Mouse (Mus musculus): ENCODE results near the gene Slc35e3. TPM values are rescaled to one million over a fixed set of nuclear protein-coding genes. Genes with fewer than 3 reads are reported as not detected.

Gene Slc35e3
- polyA plus RNA-seq, 1 experiment from 2014 or later = 3.7 TPM

DNA sequence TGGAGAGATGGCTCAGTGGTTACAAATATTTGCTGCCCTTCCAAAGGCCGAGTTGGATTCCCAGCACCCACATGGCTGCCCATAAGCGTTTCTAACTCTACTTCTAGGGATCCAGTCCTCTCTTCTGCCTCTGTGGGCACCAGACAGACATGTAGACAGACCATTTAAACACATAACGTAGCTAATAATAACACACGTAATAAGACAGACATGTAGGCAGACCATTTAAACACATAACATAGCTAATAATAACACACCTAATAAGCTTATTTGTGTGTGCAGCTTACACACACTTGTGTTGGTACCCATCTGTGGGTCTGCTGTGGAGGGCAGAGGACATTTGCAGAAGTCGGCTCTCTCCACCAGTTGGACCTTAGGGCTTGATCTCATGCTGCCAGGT, 10.6 kb upstream of the Slc35e3 start:
- Histone ChIP-seq H3K4me2 (ENCODE audit: low read depth, low read length) (no peak overlapping the region), H3K36me3 (replicated peaks; ENCODE audit: insufficient read depth, low read length) (peaks cover 74% of the 10 kb centered on the region), H3K9me3 (ENCODE audit: low read length) (no peaks in the 10 kb centered on the region), H3K9ac (replicated peaks) (no peak overlapping the region), H3K27ac (ENCODE audit: low read depth) (no peak overlapping the region), H3K4me3 (ENCODE audit: low read depth, low read length) (no peak overlapping the region), H3K4me1 (ENCODE audit: insufficient read depth) (0 out of 2 replicates have a peak, but pooled peaks cover 3% of the 10 kb centered on the region), H3K27me3 (ENCODE audit: insufficient read depth, low read length) (no peaks in the 10 kb centered on the region)
- no peak for TF ChIP-seq CTCF (IDR thresholded peaks at IDR 0.05; ENCODE audit: low read depth)
- no peak for TF ChIP-seq EP300 (IDR thresholded peaks at IDR 0.05; ENCODE audit: low read depth)
- DNase-seq (no peak), ATAC-seq (no peak)
- WGBS (ENCODE audit: insufficient replicate concordance) = 88% methylated on average over 5 of the region's 5 CpGs

DNA sequence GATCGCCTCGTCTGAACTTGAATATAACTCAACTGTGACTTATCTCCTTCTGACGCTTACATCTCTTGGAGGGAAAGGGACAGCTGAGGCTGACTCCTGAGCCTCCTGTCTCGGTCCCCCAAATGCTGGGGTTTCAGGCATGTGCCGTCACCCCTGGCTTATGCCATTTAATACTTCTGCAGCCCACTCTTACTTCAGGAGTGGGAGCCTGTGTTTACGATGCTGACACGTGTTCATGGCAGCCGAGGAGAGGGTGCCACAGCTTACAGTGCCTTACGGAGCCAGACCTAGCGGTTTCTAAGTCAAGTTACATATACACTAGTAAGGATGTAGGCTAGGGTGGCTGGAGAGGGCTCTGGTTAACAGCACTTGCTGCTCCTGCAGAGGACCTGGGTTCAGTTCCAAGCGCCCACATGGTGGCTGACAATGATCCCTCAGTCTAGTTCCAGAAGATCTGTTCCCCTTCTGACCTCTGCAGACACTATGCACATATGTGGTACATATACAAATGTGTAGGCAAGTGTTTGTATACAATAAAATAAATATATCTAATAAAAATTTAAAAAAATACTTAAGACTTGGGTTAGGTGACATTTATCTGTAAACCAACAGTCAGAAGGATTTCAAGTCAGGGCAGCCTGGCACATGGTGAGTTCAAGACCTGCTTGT, 9.8 kb upstream of the Slc35e3 start:
- Histone ChIP-seq H3K9me3 (ENCODE audit: low read length) (no peaks in the 10 kb centered on the region), H3K9ac (replicated peaks) (no peak overlapping the region), H3K4me2 (ENCODE audit: low read depth, low read length) (peak overlapping the region; percentile 45; the same call in 1 of the 2 replicates), H3K27ac (ENCODE audit: low read depth) (peak overlapping the region; percentile 72), H3K36me3 (replicated peaks; ENCODE audit: insufficient read depth, low read length) (peaks cover 74% of the 10 kb centered on the region), H3K4me3 (ENCODE audit: low read depth, low read length) (0 out of 2 replicates have a peak overlapping the region, but pooled peaks have one; percentile 4), H3K4me1 (ENCODE audit: insufficient read depth) (0 out of 2 replicates have a peak, but pooled peaks cover 3% of the 10 kb centered on the region), H3K27me3 (ENCODE audit: insufficient read depth, low read length) (no peaks in the 10 kb centered on the region)
- TF ChIP-seq CTCF (IDR thresholded peaks at IDR 0.05; ENCODE audit: low read depth) = no peak
- TF ChIP-seq EP300 (IDR thresholded peaks at IDR 0.05; ENCODE audit: low read depth) = no peak
- ATAC-seq = peak; percentile 12; the same call in 1 of the 2 replicates
- no peak for DNase-seq
- WGBS (ENCODE audit: insufficient replicate concordance) = 72% methylated on average over 11 of the region's 11 CpGs

DNA sequence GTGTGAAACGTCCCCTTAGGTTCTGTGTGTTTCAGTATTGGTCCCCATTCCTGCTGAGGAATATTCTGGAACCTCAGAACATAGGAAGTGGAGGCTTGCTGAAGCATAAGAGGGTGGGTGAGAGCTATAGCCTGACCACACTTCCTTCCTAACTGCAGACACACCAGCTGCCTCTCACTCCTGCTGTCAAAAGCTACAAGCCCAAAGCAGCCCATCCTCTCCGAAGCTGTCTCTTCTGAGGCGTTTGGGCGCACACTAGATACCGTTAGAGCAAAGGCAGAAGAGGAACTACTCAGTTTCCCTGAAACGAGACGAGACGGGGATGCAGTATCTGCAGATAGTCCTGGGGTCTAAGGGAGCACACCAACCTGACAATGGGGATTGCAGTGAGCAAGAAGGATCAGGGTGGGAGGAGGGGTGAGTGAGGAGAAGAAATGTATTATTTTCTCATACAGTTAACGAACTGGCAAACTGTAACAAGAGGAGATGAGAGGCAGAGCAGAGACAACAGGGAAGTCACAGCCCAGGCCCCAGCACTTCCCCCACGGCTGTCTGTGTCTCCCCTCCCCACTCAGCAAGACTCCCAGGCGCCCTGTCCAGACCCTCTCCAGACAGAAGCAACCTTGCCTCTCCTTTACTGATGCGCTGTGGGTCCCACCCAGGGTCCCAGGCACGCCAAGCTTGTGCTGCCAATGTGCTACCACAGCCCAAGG, 9.1 kb upstream of the Slc35e3 start:
- H3K4me3 ChIP-seq (ENCODE audit: low read depth, low read length) = peak overlapping the region; percentile 4; the same call in 1 of the 2 replicates

DNA sequence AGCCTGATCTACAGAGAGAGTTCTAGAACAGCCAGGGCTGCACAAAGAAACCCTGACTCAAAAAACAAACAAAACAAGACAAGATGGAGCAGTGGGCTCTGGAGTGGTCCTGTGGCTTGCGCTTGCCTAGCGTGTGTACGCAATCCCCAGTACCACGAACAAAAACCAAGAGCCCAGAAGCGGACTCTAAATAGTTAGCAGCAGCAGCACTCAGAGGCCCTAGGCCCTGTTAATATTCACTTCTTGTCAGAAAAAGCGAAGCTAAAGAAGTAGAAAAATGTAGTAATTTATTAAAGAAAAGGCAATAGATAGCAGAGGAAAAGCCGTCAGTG, 8.4 kb upstream of the Slc35e3 start:
- peaks cover 68% of the 10 kb centered on the region for H3K36me3 ChIP-seq (replicated peaks; ENCODE audit: insufficient read depth, low read length)
- DNase-seq (no peak), ATAC-seq (no peak)
- TF ChIP-seq CTCF (IDR thresholded peaks at IDR 0.05; ENCODE audit: low read depth) (no peak), EP300 (IDR thresholded peaks at IDR 0.05; ENCODE audit: low read depth) (no peak)
- H3K9ac ChIP-seq (replicated peaks) = no peak overlapping the region
- no peak overlapping the region for H3K4me2 ChIP-seq (ENCODE audit: low read depth, low read length)
- 78% methylated on average over 7 of the region's 7 CpGs for WGBS (ENCODE audit: insufficient replicate concordance)
- H3K4me3 ChIP-seq (ENCODE audit: low read depth, low read length) = no peak overlapping the region
- H3K27me3 ChIP-seq (ENCODE audit: insufficient read depth, low read length) = no peaks in the 10 kb centered on the region
- peak overlapping the region; percentile 72 for H3K27ac ChIP-seq (ENCODE audit: low read depth)
- 0 out of 2 replicates have a peak, but pooled peaks cover 3% of the 10 kb centered on the region for H3K4me1 ChIP-seq (ENCODE audit: insufficient read depth)
- H3K9me3 ChIP-seq (ENCODE audit: low read length) = 0 out of 2 replicates have a peak, but pooled peaks cover 5% of the 10 kb centered on the region

More for the DNA sequence above, 9.1 kb upstream of the Slc35e3 start:
- Histone ChIP-seq H3K36me3 (replicated peaks; ENCODE audit: insufficient read depth, low read length) (peaks cover 69% of the 10 kb centered on the region), H3K9me3 (ENCODE audit: low read length) (no peaks in the 10 kb centered on the region), H3K27ac (ENCODE audit: low read depth) (peak overlapping the region; percentile 72), H3K27me3 (ENCODE audit: insufficient read depth, low read length) (no peaks in the 10 kb centered on the region), H3K4me2 (ENCODE audit: low read depth, low read length) (peak overlapping the region; percentile 45), H3K4me1 (ENCODE audit: insufficient read depth) (0 out of 2 replicates have a peak, but pooled peaks cover 3% of the 10 kb centered on the region), H3K9ac (replicated peaks) (no peak overlapping the region)
- TF ChIP-seq EP300 (IDR thresholded peaks at IDR 0.05; ENCODE audit: low read depth) = no peak
- no peak for TF ChIP-seq CTCF (IDR thresholded peaks at IDR 0.05; ENCODE audit: low read depth)
- WGBS (ENCODE audit: insufficient replicate concordance) = 40% methylated on average over 13 of the region's 13 CpGs
- ATAC-seq (peak; percentile 62), DNase-seq (peak; percentile 26)

DNA sequence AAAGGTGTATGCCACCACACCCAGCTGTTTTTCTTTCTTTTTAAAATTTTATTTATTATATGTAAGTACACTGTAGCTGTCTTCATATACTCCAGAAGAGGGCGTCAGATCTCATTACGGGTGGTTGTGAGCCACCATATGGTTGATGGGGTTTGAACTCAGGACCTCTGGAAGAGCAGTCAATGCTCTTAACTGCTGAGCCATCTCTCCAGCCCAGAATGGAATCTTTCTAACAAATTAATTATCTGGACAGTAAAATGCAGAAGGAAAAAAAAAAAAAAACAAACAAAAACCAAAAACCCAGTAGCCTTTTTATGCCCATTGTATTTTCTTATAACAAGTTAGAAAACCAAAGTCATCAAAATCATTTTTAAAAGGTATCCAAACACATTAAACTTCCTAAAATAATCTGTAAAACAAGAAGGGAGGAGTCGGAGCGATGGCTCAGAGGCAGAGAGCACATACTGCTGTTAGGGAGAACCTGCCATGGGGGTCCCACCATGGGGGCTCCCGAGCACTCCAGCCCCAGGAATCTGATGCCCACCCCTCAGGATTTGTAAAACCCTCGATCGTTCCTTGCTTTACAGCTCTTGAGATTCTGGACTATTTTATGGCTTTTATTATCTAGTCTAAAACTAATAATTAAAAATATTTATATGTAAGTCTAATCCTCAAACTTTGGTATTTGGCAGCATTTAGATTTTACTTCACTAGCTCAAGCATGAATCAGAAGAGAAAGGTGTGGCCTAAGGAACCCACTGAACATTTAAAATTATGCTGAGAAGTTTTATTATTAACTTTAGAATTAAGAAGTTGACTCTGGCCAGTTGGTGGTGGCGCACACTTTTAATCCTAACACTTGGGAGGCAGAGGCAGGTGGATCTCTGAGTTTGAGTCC, 7.8 kb upstream of the Slc35e3 start:
- no peaks in the 10 kb centered on the region for H3K27me3 ChIP-seq (ENCODE audit: insufficient read depth, low read length)
- H3K9ac ChIP-seq (replicated peaks) = no peak overlapping the region
- no peak for TF ChIP-seq CTCF (IDR thresholded peaks at IDR 0.05; ENCODE audit: low read depth)
- no peak for TF ChIP-seq EP300 (IDR thresholded peaks at IDR 0.05; ENCODE audit: low read depth)
- peaks cover 66% of the 10 kb centered on the region for H3K36me3 ChIP-seq (replicated peaks; ENCODE audit: insufficient read depth, low read length)
- peak overlapping the region; percentile 72; the same call in 1 of the 2 replicates for H3K27ac ChIP-seq (ENCODE audit: low read depth)
- WGBS (ENCODE audit: insufficient replicate concordance) = 92% methylated on average over 8 of the region's 8 CpGs
- 0 out of 2 replicates have a peak, but pooled peaks cover 3% of the 10 kb centered on the region for H3K4me1 ChIP-seq (ENCODE audit: insufficient read depth)
- no peak overlapping the region for H3K4me2 ChIP-seq (ENCODE audit: low read depth, low read length)
- H3K4me3 ChIP-seq (ENCODE audit: low read depth, low read length) = no peak overlapping the region
- no peak for ATAC-seq
- H3K9me3 ChIP-seq (ENCODE audit: low read length) = 0 out of 2 replicates have a peak, but pooled peaks cover 5% of the 10 kb centered on the region
- DNase-seq = no peak

Measured in liver, postnatal 0 days (tissue).